Mouse (Mus musculus): Measurements from ENCODE around the gene Dnmbp.

Gene Dnmbp

GRCm38 (mm10) chr19:43879401-43880212 is 60.4 kb downstream of the Dnmbp start:
- intact Hi-C loops (cut with DNase I), result loop anchor here (2.0 kb wide), 1 partner anchor 61 kb away; the partner anchor contains the start of gene Dnmbp

DNA sequence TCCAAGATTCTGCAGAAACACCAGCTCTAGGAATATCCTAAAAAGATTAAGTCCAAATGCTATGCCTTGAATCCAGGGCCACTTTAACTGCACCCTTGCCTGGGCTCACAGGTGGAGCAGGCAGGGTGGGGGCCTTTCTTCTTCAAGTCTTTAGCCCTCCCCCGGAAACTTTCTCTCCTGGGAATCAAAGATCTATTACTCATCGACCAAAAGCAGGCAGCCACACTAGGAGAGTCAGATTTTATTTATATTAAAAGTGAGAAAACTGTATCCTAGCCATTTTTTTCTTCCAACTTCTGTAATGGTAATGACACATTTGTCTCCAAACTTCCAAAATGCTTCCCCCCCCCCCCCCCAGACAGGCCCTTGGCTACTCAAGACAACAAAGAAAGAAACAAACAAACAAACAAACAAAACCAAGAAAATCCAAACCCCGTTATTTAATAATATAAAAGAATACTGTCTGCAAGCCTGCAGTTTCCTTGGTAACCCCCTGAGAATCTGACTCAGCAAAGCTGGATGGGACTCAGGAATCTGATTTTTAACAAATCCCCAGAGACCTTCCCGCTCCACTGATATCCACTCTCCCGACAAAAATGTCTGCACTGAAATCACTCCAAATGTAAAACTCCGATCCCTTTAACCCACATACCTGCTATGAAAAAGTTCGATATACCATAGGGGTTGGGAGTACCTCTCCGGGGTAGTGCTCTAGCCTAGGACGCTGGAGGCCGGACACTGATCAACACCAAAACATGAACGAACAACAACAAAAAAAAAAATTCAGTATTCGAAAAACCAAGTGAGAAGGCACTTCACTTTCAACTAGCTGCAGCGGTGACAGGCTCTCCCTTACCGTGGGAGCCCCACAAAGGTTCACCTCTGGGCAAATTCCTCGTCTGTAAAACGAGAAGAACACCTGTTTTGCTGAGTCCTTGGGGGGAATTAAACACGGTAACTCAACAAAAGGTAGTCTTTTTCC is 61.6 kb downstream of the Dnmbp start:
- intact Hi-C loops (cut with DNase I), result loop anchor here (2.0 kb wide), 1 partner anchor 62 kb away; the partner anchor contains the start of gene Dnmbp

GRCm38 (mm10) chr19:43877364-43877763 is 62.6 kb downstream of the Dnmbp start:
- intact Hi-C loops (cut with DNase I), result no loop called here

DNA sequence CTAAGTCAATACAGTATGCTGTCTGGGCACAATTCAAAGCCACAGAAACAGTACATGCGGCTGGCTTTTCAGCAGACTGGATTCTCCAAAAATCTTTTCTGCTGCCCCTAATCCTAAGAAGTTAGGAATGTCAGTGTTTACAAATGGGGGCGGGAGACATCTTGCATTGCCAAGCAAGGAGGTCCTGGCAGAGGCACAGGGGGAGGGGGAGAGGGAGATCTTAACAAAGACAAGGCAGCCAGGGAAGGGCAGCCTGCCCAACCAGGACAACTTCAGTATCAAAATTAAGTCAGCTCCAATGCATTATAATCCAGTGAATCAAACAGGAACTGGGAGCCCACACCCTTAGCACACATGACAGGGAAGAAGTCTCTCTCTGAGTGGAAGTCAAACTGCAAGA is 64.0 kb downstream of the Dnmbp start:
- intact Hi-C loops (cut with DNase I), result no loop called here

DNA sequence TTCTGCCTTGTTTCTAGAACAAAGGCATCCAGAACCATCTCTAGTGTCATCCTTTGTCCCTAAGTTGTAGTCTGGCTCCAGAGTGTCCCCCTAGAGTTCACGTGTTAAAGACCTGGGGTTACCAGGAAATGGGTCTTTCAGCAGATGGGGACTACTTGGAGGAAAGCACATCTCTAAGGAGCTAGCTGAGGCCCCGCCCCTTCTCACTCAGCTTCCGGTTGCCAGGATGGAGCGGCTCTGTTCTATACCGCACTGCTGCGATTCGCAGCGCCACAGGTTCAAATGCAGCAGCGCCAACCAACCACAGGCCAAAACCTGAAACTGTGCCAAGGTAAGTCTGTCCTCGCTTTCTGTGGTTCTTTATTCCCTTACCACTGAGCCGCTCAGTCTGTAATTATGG is 65.6 kb downstream of the Dnmbp start:
- intact Hi-C loops (cut with DNase I), result no loop called here

- intact Hi-C loops (cut with DNase I), result no loop called here
These were observed 69.6 kb downstream of the Dnmbp start for GRCm38 (mm10) chr19:43870418-43870817.

- intact Hi-C loops (cut with DNase I), result no loop called here
These were observed 82.6 kb downstream of the Dnmbp start for GRCm38 (mm10) chr19:43857347-43857746.

GRCm38 (mm10) chr19:43852837-43853545 is 87.0 kb downstream of the Dnmbp start:
- intact Hi-C loops (cut with DNase I), result loop anchor here (5.0 kb wide), 3 partner anchors 54 to 104 kb away; partner anchors contain the start of gene Dnmbp

DNA sequence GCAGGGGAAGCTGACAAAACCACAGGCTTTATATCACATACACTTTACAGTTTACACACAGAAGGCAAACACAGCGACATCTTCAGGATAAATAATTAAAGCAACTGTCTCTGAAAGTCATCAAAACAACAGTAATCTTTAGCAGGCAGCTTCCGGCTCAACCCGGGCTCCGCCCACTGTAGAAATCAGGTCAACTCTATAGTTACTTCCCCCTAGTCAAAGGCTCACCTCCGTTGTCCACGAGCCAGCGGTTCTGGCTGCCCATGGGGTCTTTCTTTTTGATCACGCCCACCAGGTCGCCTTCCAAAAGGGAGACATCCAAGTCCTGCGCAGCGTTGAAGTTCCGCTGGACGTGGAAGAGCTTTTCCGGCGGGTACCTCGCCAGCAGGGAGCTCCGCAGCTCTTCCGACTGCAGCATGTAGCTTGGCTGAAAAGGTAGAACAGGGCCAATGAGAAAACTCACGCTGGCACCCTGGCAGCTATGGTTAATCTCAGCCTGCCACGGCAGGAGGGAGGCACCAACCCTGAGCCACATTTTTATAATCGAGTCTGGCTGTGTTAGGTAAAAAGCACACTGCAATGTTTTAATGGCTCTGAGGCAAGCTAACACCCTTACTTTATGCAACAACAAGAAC is 87.9 kb downstream of the Dnmbp start:
- intact Hi-C loops (cut with DNase I), result loop anchor here (5.0 kb wide), 3 partner anchors 55 to 105 kb away; partner anchors contain the start of gene Dnmbp

- intact Hi-C loops (cut with DNase I), result loop anchor here (5.0 kb wide), 3 partner anchors 57 to 107 kb away; partner anchors contain the start of gene Dnmbp
These were observed 90.0 kb downstream of the Dnmbp start for GRCm38 (mm10) chr19:43850026-43850425.

GRCm38 (mm10) chr19:43847966-43848365 is 92.0 kb downstream of the Dnmbp start:
- intact Hi-C loops (cut with DNase I), result no loop called here

GRCm38 (mm10) chr19:43847056-43847455 is 92.9 kb downstream of the Dnmbp start:
- intact Hi-C loops (cut with DNase I), result no loop called here

- intact Hi-C loops (cut with DNase I), result no loop called here
These were observed 94.6 kb downstream of the Dnmbp start for GRCm38 (mm10) chr19:43845331-43845908.

- intact Hi-C loops (cut with DNase I), result no loop called here
These were observed 96.8 kb downstream of the Dnmbp start for GRCm38 (mm10) chr19:43843184-43843583.

- intact Hi-C loops (cut with DNase I), result loop anchor here (2.0 kb wide), 1 partner anchor 128 kb away; no protein-coding TSS in a partner anchor
These were observed 107.4 kb downstream of the Dnmbp start for GRCm38 (mm10) chr19:43832425-43833069.

DNA sequence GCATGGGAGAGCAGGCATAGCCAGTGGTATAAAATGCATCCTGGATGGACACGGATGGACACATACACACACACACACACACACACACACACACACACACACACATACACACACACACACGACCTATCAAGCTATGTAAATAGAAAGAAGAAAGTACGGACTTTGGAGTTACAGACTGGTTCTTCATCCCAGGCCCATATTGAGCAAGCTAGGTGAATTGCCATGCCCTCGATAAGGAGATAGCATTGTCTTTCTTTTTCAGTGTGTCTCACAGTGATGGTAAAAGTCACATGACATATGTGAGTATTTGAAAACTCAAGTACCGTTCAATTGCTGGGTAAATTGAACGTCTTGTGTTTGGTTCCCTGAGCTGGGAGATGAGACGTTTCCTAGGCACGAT is 113.1 kb downstream of the Dnmbp start:
- intact Hi-C loops (cut with DNase I), result no loop called here

GRCm38 (mm10) chr19:43815661-43816414 is 124.2 kb downstream of the Dnmbp start:
- intact Hi-C loops (cut with DNase I), result no loop called here

DNA sequence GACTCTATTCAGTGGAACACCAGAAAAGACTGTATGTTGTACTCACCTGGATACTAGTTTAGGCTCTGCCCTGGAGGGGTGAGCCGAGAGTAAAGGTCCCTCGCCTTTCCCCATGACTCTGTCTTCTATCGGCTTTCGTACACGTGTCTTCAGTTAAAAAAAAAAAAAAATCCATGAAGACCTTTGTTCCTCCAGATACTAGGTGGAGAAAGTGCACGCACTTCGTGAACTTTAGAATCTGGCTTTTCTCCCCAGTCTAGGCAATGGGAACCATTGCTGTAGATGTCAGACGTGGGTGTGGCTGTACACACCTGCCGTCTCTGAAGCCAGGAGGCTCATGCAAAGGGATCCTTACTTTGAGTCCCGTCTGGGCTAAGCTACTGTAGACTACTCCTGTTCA is 126.7 kb downstream of the Dnmbp start:
- intact Hi-C loops (cut with DNase I), result no loop called here

- intact Hi-C loops (cut with DNase I), result no loop called here
These were observed 128.6 kb downstream of the Dnmbp start for GRCm38 (mm10) chr19:43811419-43811818.

All from adrenal gland (tissue).